Mouse (Mus musculus) cerebellum, postnatal 25 days (tissue): Measurements from ENCODE around the gene Rrp36.
A peak's percentile ranks its signal among the peaks of the same experiment; 100 is the strongest.

ENCODE experiments used
- DNase-seq, 2 experiments: peaks; one replicate each; pipeline ENCODE4 v3.0.0; 2021; ENCODE audit warnings: mixed read lengths in 2 of 2

Rrp36 gene

DNA sequence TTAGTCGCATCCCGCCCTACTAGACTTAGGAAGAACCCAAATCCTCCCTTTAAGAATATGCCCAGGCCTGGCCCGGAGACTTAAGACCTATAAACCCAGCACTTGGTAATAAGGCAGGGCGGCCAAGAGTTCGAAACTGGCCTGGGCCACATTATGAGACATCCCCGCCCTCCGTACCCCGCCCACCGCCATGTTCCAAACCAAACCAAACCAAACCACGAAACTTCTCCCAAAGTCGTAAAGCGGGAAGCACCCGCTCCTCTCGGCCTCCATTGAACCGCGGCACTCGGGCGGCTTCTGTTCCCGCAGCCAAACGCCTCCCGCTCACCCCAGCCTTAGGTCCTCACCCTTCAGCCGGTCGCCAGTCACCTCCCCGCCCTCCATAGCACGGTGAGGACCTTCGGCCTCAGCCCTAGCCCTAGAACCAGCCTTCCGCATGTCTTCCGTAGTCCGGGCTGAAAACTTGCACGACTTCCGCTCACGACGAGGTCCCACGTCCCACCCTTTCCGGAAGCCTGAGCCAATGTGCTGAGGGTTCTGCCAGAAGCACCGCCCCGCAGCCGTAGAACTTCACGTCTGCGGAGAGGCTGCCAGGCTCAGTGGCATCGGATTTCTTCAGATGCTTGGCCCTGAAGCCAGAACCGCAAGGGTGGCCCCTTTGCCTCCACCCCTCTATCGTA is at the start of gene Rrp36:
Rrp36 (minus strand) TSS at position 503 of the 680 bp plus-strand sequence.
- peak; percentile 88 to 92 for DNase-seq

- DNase-seq, result no peak
Observed at GRCm38 (mm10) chr17:46721077-46721476, 46.9 kb upstream of the Rrp36 start.

- DNase-seq, result no peak
Observed at GRCm38 (mm10) chr17:46714756-46715481, 40.8 kb upstream of the Rrp36 start.

- DNase-seq, result no peak
Observed at GRCm38 (mm10) chr17:46713849-46714248, 39.7 kb upstream of the Rrp36 start.

GRCm38 (mm10) chr17:46712442-46712841 is 38.3 kb upstream of the Rrp36 start:
- DNase-seq, result no peak

- peak; percentile 45 to 66 for DNase-seq
Observed at GRCm38 (mm10) chr17:46711612-46712271, 37.6 kb upstream of the Rrp36 start.

GRCm38 (mm10) chr17:46710959-46711597 is 36.9 kb upstream of the Rrp36 start, which contains the start of gene Pex6:
Gene Pex6 (plus strand): TSS chr17:46711463.
- peak; percentile 93 to 97 for DNase-seq

GRCm38 (mm10) chr17:46706375-46707089 is 32.4 kb upstream of the Rrp36 start:
- DNase-seq, result no peak

- DNase-seq, result peak; percentile 95
Observed at GRCm38 (mm10) chr17:46704887-46705835, 31.0 kb upstream of the Rrp36 start, which contains the start of gene Ppp2r5d. Gene Ppp2r5d (minus strand): TSS chr17:46705111.

DNA sequence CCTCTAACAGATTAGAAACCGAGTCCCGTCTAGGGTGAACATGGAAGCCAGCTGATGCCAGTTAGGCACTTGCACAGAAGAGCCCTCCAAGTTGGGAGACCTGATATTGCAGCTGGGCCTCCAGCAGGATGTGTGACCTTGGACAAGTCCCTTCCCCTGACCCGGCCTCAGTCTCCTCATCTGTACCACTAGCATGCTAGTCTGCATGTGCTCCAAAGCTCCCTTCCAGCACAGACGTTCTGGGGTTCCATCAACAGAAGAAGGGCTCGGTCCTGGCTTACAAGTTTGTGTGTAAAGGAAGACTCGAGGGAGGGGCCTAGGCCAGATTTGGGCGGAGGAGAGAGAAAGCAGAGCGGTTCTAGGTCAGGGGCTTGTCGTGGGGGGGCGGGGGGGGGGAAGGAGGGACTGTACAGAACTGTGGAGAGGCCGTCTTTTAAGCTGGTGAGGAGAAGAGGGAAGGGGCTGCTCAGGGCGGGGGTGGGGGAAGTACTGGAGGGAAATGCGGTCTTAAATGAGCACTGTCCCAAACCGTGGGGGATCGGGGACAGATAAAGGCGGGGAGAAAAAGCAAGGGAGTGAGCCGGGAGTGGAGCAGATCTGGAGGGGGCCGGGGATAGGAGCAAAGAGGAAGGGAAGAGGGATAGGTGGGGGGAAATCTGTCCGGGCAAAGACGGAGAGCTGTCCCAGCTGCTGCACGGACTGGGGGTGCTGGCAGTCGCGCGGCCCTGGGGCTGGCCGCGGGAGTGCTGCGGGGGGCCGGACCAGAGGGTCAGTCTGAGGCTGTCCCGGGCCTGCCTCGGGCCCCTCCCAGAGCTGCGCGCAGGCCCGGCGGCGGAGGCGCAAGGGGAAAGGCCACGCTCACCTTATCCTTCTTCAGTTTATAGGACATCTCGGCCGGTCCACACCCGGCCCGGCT is 30.1 kb upstream of the Rrp36 start:
- peak in 1 of 2 experiments; percentile 44 for DNase-seq

- DNase-seq, result no peak
Observed at GRCm38 (mm10) chr17:46702506-46702905, 28.4 kb upstream of the Rrp36 start.

DNA sequence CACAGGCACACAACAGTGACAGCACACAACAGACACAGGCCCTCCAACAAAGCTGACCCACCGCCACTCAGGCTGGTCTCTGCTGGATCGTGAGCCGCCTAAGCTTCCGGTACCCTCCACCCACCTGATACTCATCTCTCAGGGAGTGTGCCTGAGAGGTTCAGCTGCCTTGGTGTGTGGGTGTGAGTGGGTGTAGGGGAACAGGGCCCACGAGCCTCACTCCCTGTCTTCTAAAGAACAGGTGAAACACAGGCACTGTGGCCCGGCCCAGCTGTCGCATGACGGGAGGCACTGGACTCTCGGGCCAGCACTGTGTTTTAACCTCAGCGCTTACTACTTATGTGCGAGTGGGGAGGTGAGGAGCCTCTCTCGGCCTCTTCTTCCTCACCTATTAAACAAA is 27.9 kb upstream of the Rrp36 start:
- DNase-seq, result peak in 1 of 2 experiments; percentile 44

- DNase-seq, result no peak
Observed at GRCm38 (mm10) chr17:46701489-46701888, 27.3 kb upstream of the Rrp36 start.

GRCm38 (mm10) chr17:46699912-46700311 is 25.8 kb upstream of the Rrp36 start:
- DNase-seq, result peak; percentile 62 to 77

GRCm38 (mm10) chr17:46699245-46699644 is 25.1 kb upstream of the Rrp36 start:
- no peak for DNase-seq

DNA sequence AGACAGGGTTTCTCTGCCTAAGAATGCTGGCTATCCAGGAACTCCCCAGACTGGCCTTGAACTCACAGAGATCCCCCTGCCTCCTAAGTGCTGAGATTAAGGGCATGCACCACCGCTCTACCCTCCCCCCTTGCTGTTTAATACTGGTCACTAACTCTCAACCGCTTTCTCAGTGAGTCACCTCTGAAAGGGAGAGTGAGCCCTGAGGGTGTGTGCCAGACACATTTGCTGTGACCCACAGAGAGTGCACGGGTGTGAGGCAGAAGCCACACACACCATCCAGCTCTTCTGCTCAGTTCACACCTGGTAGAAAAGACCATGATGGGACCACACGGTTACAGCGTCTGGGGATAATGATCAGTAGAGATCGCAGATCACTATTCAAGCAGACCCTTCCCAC is 24.4 kb upstream of the Rrp36 start:
- DNase-seq, result no peak

DNA sequence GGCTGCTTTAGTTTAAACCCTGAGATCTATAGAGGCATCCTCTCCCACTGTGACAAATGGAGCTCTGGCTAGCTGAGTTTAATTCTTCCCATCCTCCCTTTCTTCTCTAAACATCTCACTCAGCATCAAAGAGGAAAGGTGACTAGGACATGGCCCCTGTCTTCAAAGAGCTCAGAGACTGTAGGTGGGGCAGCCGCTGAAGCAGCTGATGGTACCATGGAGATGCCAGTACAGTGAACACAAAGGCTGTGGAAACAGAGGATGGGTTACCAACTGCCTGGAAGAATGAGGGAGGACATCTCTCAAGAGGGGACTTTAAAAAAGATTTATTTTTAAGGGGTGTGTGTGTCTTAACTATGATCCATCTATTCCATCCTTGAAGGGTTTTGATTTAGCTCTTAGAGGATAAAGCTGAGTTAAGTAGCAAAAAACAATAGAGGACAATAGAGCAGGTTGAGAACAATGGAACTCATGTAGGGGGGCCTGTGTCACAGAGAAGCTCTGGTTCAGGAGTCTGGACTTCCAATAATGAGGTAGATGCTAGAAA is 20.4 kb upstream of the Rrp36 start:
- DNase-seq, result no peak

- no peak for DNase-seq
Observed at GRCm38 (mm10) chr17:46691390-46691789, 17.2 kb upstream of the Rrp36 start.

DNA sequence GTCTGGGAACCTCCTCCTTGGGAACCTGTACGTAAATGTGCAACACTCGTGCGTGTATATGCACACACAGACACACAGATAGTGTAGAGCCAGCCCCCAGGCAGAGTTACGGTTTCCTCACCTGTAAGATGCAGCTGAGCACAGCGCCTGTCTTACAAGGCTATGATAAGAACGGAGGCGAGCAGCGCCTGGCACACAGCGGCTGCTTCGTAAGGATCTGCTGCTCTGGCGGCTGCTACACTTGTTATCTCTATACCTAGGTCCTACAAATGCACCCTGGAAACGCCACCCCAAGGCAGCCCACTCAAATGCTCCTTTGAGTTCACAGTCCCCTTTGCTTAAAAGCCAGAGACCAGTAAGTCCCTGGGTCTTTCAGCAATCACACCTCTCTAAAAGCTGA is 16.5 kb upstream of the Rrp36 start:
- DNase-seq, result no peak

GRCm38 (mm10) chr17:46685913-46686312 is 11.8 kb upstream of the Rrp36 start:
- no peak for DNase-seq
